Mouse (Mus musculus): ENCODE measurements around the gene Eif2b3. TPM values are rescaled to one million over a fixed set of nuclear protein-coding genes. Genes with fewer than 3 reads are reported as not detected.

The Eif2b3 gene
- polyA plus RNA-seq, 1 experiment from 2014 or later = 25.5 TPM

GRCm38 (mm10) chr4:117097969-117098763 lies 79.0 kb downstream of the Eif2b3 start:
- WGBS = 63% methylated on average over 8 of the region's 8 CpGs
- peaks cover 7% of the 10 kb centered on the region; the same call in 1 of the 2 replicates for H3K27me3 ChIP-seq (replicated peaks)
- H3K9ac ChIP-seq = no peak overlapping the region
- no peaks in the 10 kb centered on the region for H3K9me3 ChIP-seq
- H3K4me2 ChIP-seq = peak overlapping the region; percentile 90
- peak overlapping the region; percentile 61; the same call in 1 of the 2 replicates for H3K4me3 ChIP-seq
- no peaks in the 10 kb centered on the region for H3K36me3 ChIP-seq
- H3K4me1 ChIP-seq = peaks cover 25% of the 10 kb centered on the region
- H3K27ac ChIP-seq (replicated peaks) = peak overlapping the region; percentile 80; the same call in 1 of the 2 replicates
- no peak for ATAC-seq (ENCODE audit: extremely low read depth, insufficient number of reproducible peaks, low FRiP score, low TSS enrichment)

GRCm38 (mm10) chr4:117098764-117099036 lies 79.5 kb downstream of the Eif2b3 start:
- 60% methylated on average over 2 of the region's 2 CpGs for WGBS
- Histone ChIP-seq H3K9ac (no peak overlapping the region), H3K4me3 (no peak overlapping the region), H3K27ac (replicated peaks) (no peak overlapping the region), H3K9me3 (no peaks in the 10 kb centered on the region), H3K4me2 (peak overlapping the region; percentile 90; the same call in 1 of the 2 replicates), H3K27me3 (replicated peaks) (peaks cover 7% of the 10 kb centered on the region; the same call in 1 of the 2 replicates), H3K4me1 (peaks cover 25% of the 10 kb centered on the region), H3K36me3 (no peaks in the 10 kb centered on the region)
- ATAC-seq (ENCODE audit: extremely low read depth, insufficient number of reproducible peaks, low FRiP score, low TSS enrichment) = no peak

DNA sequence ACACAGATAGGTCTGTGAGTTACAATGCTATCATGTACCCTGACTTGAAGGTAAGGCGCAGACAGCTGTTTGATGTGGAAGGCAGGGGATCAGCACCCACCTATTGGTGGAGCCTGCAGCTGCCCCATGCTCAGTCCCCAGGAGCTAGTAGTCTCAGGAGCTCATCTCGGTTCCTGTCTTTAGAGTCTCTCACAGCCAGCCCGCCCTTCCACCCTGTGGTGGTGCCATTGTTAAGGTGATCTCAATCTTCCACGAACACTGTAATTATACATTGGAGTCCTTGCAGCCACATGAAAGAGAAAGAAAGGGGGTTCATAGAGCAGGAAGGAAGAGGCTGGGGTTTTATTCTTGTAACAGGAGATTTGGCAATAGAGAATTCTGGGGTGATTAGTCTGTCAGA lies 80.8 kb downstream of the Eif2b3 start:
- ATAC-seq (ENCODE audit: extremely low read depth, insufficient number of reproducible peaks, low FRiP score, low TSS enrichment) = no peak
- no peaks in the 10 kb centered on the region for H3K9me3 ChIP-seq
- H3K36me3 ChIP-seq = no peaks in the 10 kb centered on the region
- 77% methylated on average over 4 of the region's 4 CpGs for WGBS
- no peak overlapping the region for H3K9ac ChIP-seq
- no peak overlapping the region for H3K4me2 ChIP-seq
- H3K27me3 ChIP-seq (replicated peaks) = peaks cover 7% of the 10 kb centered on the region; the same call in 1 of the 2 replicates
- no peak overlapping the region for H3K27ac ChIP-seq (replicated peaks)
- peaks cover 25% of the 10 kb centered on the region for H3K4me1 ChIP-seq
- no peak overlapping the region for H3K4me3 ChIP-seq

DNA sequence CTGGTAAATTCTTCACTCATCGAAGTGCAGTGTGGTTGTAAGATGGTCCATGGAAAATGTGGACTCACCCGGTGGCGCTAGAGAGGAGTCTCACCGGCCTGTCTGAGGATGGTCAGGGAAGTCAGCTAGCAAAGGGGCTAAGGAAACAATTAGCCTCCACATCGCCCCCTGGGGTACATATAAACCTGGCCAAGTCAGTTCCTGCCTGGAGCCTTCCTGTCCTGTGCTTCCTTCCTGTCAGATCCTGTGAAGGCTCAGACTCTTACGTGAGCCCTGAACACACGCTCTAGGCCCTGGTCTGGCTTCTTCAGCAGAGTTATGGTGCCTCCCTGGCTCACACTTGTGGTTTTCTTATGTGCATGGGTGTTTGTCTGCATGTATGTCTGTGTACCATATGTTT lies 82.0 kb downstream of the Eif2b3 start:
- Histone ChIP-seq H3K36me3 (no peaks in the 10 kb centered on the region), H3K4me2 (0 out of 2 replicates have a peak overlapping the region, but pooled peaks have one; percentile 3), H3K9ac (no peak overlapping the region), H3K4me1 (peaks cover 20% of the 10 kb centered on the region), H3K27me3 (replicated peaks) (peaks cover 4% of the 10 kb centered on the region; the same call in 1 of the 2 replicates), H3K9me3 (no peaks in the 10 kb centered on the region), H3K4me3 (no peak overlapping the region), H3K27ac (replicated peaks) (no peak overlapping the region; the same call in 1 of the 2 replicates)
- ATAC-seq (ENCODE audit: extremely low read depth, insufficient number of reproducible peaks, low FRiP score, low TSS enrichment) = no peak
- WGBS = 43% methylated on average over 7 of the region's 7 CpGs

DNA sequence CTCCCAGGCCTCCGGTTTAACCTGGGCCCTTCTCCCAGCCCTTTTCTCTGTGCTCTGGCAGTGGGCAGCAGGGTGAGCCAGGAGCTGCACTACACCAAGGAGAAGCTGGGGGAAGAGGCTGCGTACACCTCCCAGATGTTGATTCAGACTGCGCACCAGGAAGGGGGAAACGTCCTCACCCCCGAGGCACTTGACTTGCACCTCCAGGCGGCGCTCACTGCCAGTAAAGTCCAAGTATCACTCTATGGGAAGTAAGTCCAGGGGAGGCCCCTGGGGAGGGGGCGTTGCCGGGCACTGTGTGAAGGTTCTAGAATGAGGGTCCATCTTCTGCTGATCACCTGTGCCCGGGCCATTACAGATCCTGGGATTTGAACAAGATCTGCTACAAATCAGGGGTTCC lies 85.5 kb downstream of the Eif2b3 start:
- no peak for ATAC-seq (ENCODE audit: extremely low read depth, insufficient number of reproducible peaks, low FRiP score, low TSS enrichment)
- 69% methylated on average over 10 of the region's 10 CpGs for WGBS
- peaks cover 7% of the 10 kb centered on the region; the same call in 1 of the 2 replicates for H3K36me3 ChIP-seq
- no peak overlapping the region for H3K27ac ChIP-seq (replicated peaks)
- H3K4me1 ChIP-seq = 0 out of 2 replicates have a peak, but pooled peaks cover 4% of the 10 kb centered on the region
- no peaks in the 10 kb centered on the region for H3K9me3 ChIP-seq
- H3K9ac ChIP-seq = no peak overlapping the region
- no peaks in the 10 kb centered on the region for H3K27me3 ChIP-seq (replicated peaks)
- no peak overlapping the region for H3K4me2 ChIP-seq
- no peak overlapping the region for H3K4me3 ChIP-seq

- Histone ChIP-seq H3K4me1 (0 out of 2 replicates have a peak, but pooled peaks cover 4% of the 10 kb centered on the region), H3K36me3 (peaks cover 7% of the 10 kb centered on the region; the same call in 1 of the 2 replicates), H3K4me2 (no peak overlapping the region), H3K27me3 (replicated peaks) (no peaks in the 10 kb centered on the region), H3K9ac (no peak overlapping the region), H3K9me3 (no peaks in the 10 kb centered on the region), H3K27ac (replicated peaks) (no peak overlapping the region), H3K4me3 (no peak overlapping the region)
- ATAC-seq (ENCODE audit: extremely low read depth, insufficient number of reproducible peaks, low FRiP score, low TSS enrichment) = no peak
- WGBS = 51% methylated on average over 10 of the region's 10 CpGs
Measured at GRCm38 (mm10) chr4:117105127-117105526, 85.9 kb downstream of the Eif2b3 start.

GRCm38 (mm10) chr4:117107813-117108523 lies 88.8 kb downstream of the Eif2b3 start:
- 0 out of 2 replicates have a peak, but pooled peaks cover 4% of the 10 kb centered on the region for H3K4me1 ChIP-seq
- no peak overlapping the region for H3K27ac ChIP-seq (replicated peaks)
- no peak overlapping the region for H3K9ac ChIP-seq
- no peak overlapping the region for H3K4me3 ChIP-seq
- H3K27me3 ChIP-seq (replicated peaks) = no peaks in the 10 kb centered on the region
- peaks cover 16% of the 10 kb centered on the region for H3K36me3 ChIP-seq
- no peak for ATAC-seq (ENCODE audit: extremely low read depth, insufficient number of reproducible peaks, low FRiP score, low TSS enrichment)
- 83% methylated on average over 18 of the region's 18 CpGs for WGBS
- H3K9me3 ChIP-seq = no peaks in the 10 kb centered on the region
- H3K4me2 ChIP-seq = no peak overlapping the region

- Histone ChIP-seq H3K4me1 (0 out of 2 replicates have a peak, but pooled peaks cover 4% of the 10 kb centered on the region), H3K36me3 (peaks cover 18% of the 10 kb centered on the region), H3K9me3 (no peaks in the 10 kb centered on the region), H3K27me3 (replicated peaks) (no peaks in the 10 kb centered on the region), H3K27ac (replicated peaks) (no peak overlapping the region), H3K4me2 (no peak overlapping the region), H3K9ac (no peak overlapping the region), H3K4me3 (no peak overlapping the region)
- 90% methylated on average over 6 of the region's 6 CpGs for WGBS
- no peak for ATAC-seq (ENCODE audit: extremely low read depth, insufficient number of reproducible peaks, low FRiP score, low TSS enrichment)
Measured at GRCm38 (mm10) chr4:117108524-117108849, 89.3 kb downstream of the Eif2b3 start.

- 0 out of 2 replicates have a peak, but pooled peaks cover 4% of the 10 kb centered on the region for H3K4me1 ChIP-seq
- peaks cover 18% of the 10 kb centered on the region for H3K36me3 ChIP-seq
- no peaks in the 10 kb centered on the region for H3K9me3 ChIP-seq
- no peak overlapping the region for H3K4me3 ChIP-seq
- no peak overlapping the region for H3K4me2 ChIP-seq
- no peak overlapping the region for H3K9ac ChIP-seq
- H3K27ac ChIP-seq (replicated peaks) = no peak overlapping the region
- H3K27me3 ChIP-seq (replicated peaks) = no peaks in the 10 kb centered on the region
- no peak for ATAC-seq (ENCODE audit: extremely low read depth, insufficient number of reproducible peaks, low FRiP score, low TSS enrichment)
- WGBS = 82% methylated on average over 25 of the region's 25 CpGs
Measured at GRCm38 (mm10) chr4:117109330-117109729, 90.1 kb downstream of the Eif2b3 start.

- no peaks in the 10 kb centered on the region for H3K27me3 ChIP-seq (replicated peaks)
- no peak overlapping the region for H3K4me2 ChIP-seq
- H3K9ac ChIP-seq = no peak overlapping the region
- H3K4me3 ChIP-seq = no peak overlapping the region
- H3K4me1 ChIP-seq = 0 out of 2 replicates have a peak, but pooled peaks cover 1% of the 10 kb centered on the region
- ATAC-seq (ENCODE audit: extremely low read depth, insufficient number of reproducible peaks, low FRiP score, low TSS enrichment) = no peak
- H3K27ac ChIP-seq (replicated peaks) = no peak overlapping the region
- peaks cover 18% of the 10 kb centered on the region for H3K36me3 ChIP-seq
- H3K9me3 ChIP-seq = no peaks in the 10 kb centered on the region
- 81% methylated on average over 13 of the region's 13 CpGs for WGBS
Measured at GRCm38 (mm10) chr4:117110249-117110648, 91.0 kb downstream of the Eif2b3 start.

GRCm38 (mm10) chr4:117110985-117111384 lies 91.8 kb downstream of the Eif2b3 start:
- no peaks in the 10 kb centered on the region for H3K27me3 ChIP-seq (replicated peaks)
- H3K9ac ChIP-seq = no peak overlapping the region
- ATAC-seq (ENCODE audit: extremely low read depth, insufficient number of reproducible peaks, low FRiP score, low TSS enrichment) = no peak
- H3K4me3 ChIP-seq = no peak overlapping the region
- 75% methylated on average over 11 of the region's 11 CpGs for WGBS
- H3K4me1 ChIP-seq = no peaks in the 10 kb centered on the region
- no peaks in the 10 kb centered on the region for H3K9me3 ChIP-seq
- H3K4me2 ChIP-seq = no peak overlapping the region
- H3K27ac ChIP-seq (replicated peaks) = no peak overlapping the region
- peaks cover 18% of the 10 kb centered on the region for H3K36me3 ChIP-seq
